In the genomic region with DNA sequence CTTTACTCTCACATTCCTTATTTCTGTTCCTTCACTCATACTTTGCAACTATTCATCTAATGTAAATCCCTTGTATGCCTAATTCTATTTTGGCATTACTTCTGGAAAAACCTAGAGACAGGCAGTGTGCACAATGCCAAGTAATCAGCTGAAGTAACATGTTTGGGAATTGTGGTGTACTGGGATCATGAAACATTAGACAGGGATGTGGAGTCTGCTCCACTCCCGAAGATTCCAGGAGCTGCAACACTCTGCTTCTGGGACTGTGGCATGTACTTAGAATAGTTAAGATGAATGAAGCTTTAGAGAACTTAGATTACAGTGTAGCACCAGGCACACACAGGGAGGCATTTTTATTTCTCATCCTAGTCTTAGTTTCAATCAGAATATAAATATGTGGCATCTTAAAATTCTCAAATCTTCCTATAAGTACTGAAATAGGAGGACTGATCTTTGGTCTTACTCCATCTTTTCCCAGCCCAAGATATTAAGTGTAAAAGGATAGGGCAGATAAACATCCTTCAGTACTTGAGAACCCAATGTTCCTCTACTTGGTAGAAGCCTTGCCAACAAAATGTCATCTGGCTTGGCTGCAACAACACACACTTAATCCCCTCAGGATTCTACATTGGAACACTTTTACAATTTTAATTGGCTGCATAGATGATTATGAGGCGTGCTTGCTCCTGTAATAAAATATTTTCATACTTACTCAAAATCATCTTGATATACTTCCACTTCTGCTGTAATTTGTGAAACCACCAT, we compare ENCODE assay signal across 11 mouse cellular contexts. TPM values are rescaled to one million over a fixed set of nuclear protein-coding genes. Genes with fewer than 3 reads are reported as not detected.
DNase-seq lines count a peak whose midpoint lies in the region; ATAC-seq and TF ChIP-seq lines count a peak whose summit lies in the region.
"Had no signal": no experiment of that assay in that cellular context is flagged by ENCODE, and none has a peak within 500 bp of the region (broad histone marks: within the 10 kb centered on the region; RNA-seq: fewer than 3 reads in every experiment).

No protein-coding gene starts in this region.

- TF ChIP-seq POLR2A in limb, embryonic 14.5 days (IDR thresholded peaks at IDR 0.05; ENCODE audit: borderline replicate concordance, extremely low read depth, insufficient read depth, insufficient read length), result no peak

- no peak overlapping the region for H3K27ac ChIP-seq in limb, embryonic 14.5 days (replicated peaks; ENCODE audit: low read depth, low read length)
- H3K27ac ChIP-seq: neural tube, embryonic 13.5 days had no signal

- DNase-seq in gastrocnemius, postnatal 25 days, result peak; percentile 34
- DNase-seq in gastrocnemius, postnatal 10 days, result no peak
- DNase-seq in urinary bladder, postnatal 36 days (ENCODE audit: low spot score in 2 of 2), result peak; percentile 15 to 20
- DNase-seq in urinary bladder, adult 2 months (ENCODE audit: low spot score), result no peak
- peak; percentile 22 for DNase-seq in limb, embryonic 14.5 days (ENCODE audit: low spot score)
- DNase-seq in left cerebral cortex, postnatal 14 days (ENCODE audit: low spot score in 2 of 2), result no peak
- DNase-seq in Muller cell, postnatal 12 days (ENCODE audit: inconsistent ontology term), result no peak

- 50% methylated on average over 2 of the region's 2 CpGs for WGBS in limb, embryonic 14.5 days

- intact Hi-C loops in left cerebral cortex, postnatal 14 days (cut with DNase I), result no loop called here

- H3K9me3 ChIP-seq in limb, embryonic 14.5 days (ENCODE audit: control insufficient read depth, low read length), result no peaks in the 10 kb centered on the region
- H3K9me3 ChIP-seq: neural tube, embryonic 13.5 days had no signal

- no peak for ATAC-seq in limb, embryonic 14.5 days (ENCODE audit: low FRiP score, low read depth)

- no peak overlapping the region for H3K4me3 ChIP-seq in limb, embryonic 14.5 days (replicated peaks; ENCODE audit: low read length)
- H3K4me3 ChIP-seq: neural tube, embryonic 13.5 days had no signal

- H3K4me2 ChIP-seq in limb, embryonic 14.5 days (replicated peaks; ENCODE audit: low read depth, low read length, severe bottlenecking), result no peak overlapping the region
- H3K4me2 ChIP-seq: neural tube, embryonic 13.5 days had no signal

- no peak overlapping the region for H3K9ac ChIP-seq in limb, embryonic 14.5 days (ENCODE audit: low read depth, low read length, severe bottlenecking)
- H3K9ac ChIP-seq: neural tube, embryonic 13.5 days had no signal

- no peaks in the 10 kb centered on the region for H3K36me3 ChIP-seq in limb, embryonic 14.5 days (ENCODE audit: control insufficient read depth, insufficient read depth, low read length)
- H3K36me3 ChIP-seq: neural tube, embryonic 13.5 days had no signal

- no peaks in the 10 kb centered on the region for H3K27me3 ChIP-seq in limb, embryonic 14.5 days (ENCODE audit: control insufficient read depth, insufficient read depth, low read length)
- H3K27me3 ChIP-seq: neural tube, embryonic 13.5 days had no signal

- no peaks in the 10 kb centered on the region for H3K4me1 ChIP-seq in limb, embryonic 14.5 days (ENCODE audit: control insufficient read depth, insufficient read depth, low read length)
- H3K4me1 ChIP-seq: neural tube, embryonic 13.5 days had no signal

RNA-seq across cellular contexts. Expression of a gene that starts 2.2 kb away (rescaled TPM):
- total RNA-seq in gastrocnemius, postnatal 25 days (2021), result 10 to 100 TPM; 12.4 to 12.6 TPM
- 1 to 10 TPM in 1 of 2 experiments, under 1 TPM in 1; 0.45 to 1.6 TPM for total RNA-seq in gastrocnemius, postnatal 10 days (2021)
- polyA plus RNA-seq in urinary bladder, adult 2 months (2012; rRNA removed), result 0.03 TPM in 1 of 2 replicates, not detected in the other
- 0.03 and 0.04 TPM in 2 replicates for polyA plus RNA-seq in limb, embryonic 14.5 days (2012; rRNA removed)
- polyA plus RNA-seq in limb, embryonic 14.5 days (2014; fragmentation: Nextera tagmentation; extraction: Ambion mirVana), result 0.08 TPM in 1 of 2 replicates, not detected in the other
- total RNA-seq in left cerebral cortex, postnatal 14 days (2021), result under 1 TPM in 1 of 2 experiments, not detected in 1; 0.11 TPM
- total RNA-seq: hematopoietic stem cell, adult 5-6 weeks; left cerebral cortex, postnatal 36 days; megakaryocyte-erythroid progenitor cell, adult 5-6 weeks had no signal
- polyA plus RNA-seq: neural tube, embryonic 13.5 days had no signal

Comparison
In these comparisons a context has a peak if more than half of its experiments do, and no peak if none do; other contexts are left out.
1. DNase-seq: peak in gastrocnemius, postnatal 25 days (single experiment), urinary bladder, postnatal 36 days (2 of 2) and limb, embryonic 14.5 days (single experiment); none in gastrocnemius, postnatal 10 days (single experiment), urinary bladder, adult 2 months (single experiment), left cerebral cortex, postnatal 14 days (0 of 2) and Muller cell, postnatal 12 days (single experiment).
2. RNA of a gene that starts 2.2 kb away (total RNA-seq): 12.4 to 12.6 TPM in gastrocnemius, postnatal 25 days; 0.45 to 1.6 TPM in gastrocnemius, postnatal 10 days and 0.11 TPM in left cerebral cortex, postnatal 14 days; every median in the first group is over 4 times any median in the second.